Mouse (Mus musculus): Measurements from ENCODE around the gene Meiob. TPM values are rescaled to one million over a fixed set of nuclear protein-coding genes. Genes with fewer than 3 reads are reported as not detected.

The Meiob gene
- 0.09 TPM in 1 of 2 replicates, not detected in the other for polyA plus RNA-seq (2016; fragmentation: Nextera tagmentation; extraction: Ambion mirVana)

- Histone ChIP-seq H3K27me3 (ENCODE audit: poor library complexity, severe bottlenecking) (peaks cover 55% of the 10 kb centered on the region), H3K9me3 (no peaks in the 10 kb centered on the region), H3K27ac (peak within 1 kb of the TSS; percentile 79), H3K4me3 (peak within 1 kb of the TSS; percentile 68), H3K4me1 (peaks cover 10% of the 10 kb centered on the region), H3K36me3 (replicated peaks) (no peaks in the 10 kb centered on the region)
- peak; percentile 82 for DNase-seq (ENCODE audit: extremely low spot score, low spot score)
- WGBS: under 1% methylated on average over 71 of the region's 71 CpGs
These were observed at the start of gene Meiob for GRCm38 (mm10) chr17:24803952-24804951. Gene Meiob, plus strand, starts transcription at chr17:24804289.

- Histone ChIP-seq H3K27ac (no peak overlapping the region), H3K9me3 (no peaks in the 10 kb centered on the region), H3K4me3 (no peak overlapping the region), H3K4me1 (peaks cover 32% of the 10 kb centered on the region), H3K27me3 (ENCODE audit: poor library complexity, severe bottlenecking) (peaks cover 56% of the 10 kb centered on the region), H3K36me3 (replicated peaks) (no peaks in the 10 kb centered on the region)
- DNase-seq (ENCODE audit: extremely low spot score, low spot score): no peak
- 86% methylated on average over 1 of the region's 1 CpGs for WGBS
These were observed 46.7 kb upstream of the Meiob start for GRCm38 (mm10) chr17:24757394-24757793.

- Histone ChIP-seq H3K27me3 (ENCODE audit: poor library complexity, severe bottlenecking) (peaks cover 19% of the 10 kb centered on the region), H3K4me1 (peaks cover 30% of the 10 kb centered on the region), H3K27ac (no peak overlapping the region), H3K4me3 (no peak overlapping the region), H3K9me3 (no peaks in the 10 kb centered on the region), H3K36me3 (replicated peaks) (no peaks in the 10 kb centered on the region)
- DNase-seq (ENCODE audit: extremely low spot score, low spot score): no peak
- 56% methylated on average over 5 of the region's 5 CpGs for WGBS
These were observed 43.0 kb upstream of the Meiob start for GRCm38 (mm10) chr17:24761121-24761520.

GRCm38 (mm10) chr17:24765016-24765905, 38.8 kb upstream of the Meiob start:
- peaks cover 49% of the 10 kb centered on the region for H3K4me1 ChIP-seq
- no peaks in the 10 kb centered on the region for H3K36me3 ChIP-seq (replicated peaks)
- H3K4me3 ChIP-seq: no peak overlapping the region
- H3K9me3 ChIP-seq: no peaks in the 10 kb centered on the region
- H3K27ac ChIP-seq: peak overlapping the region; percentile 51; the same call in 1 of the 2 replicates
- WGBS: 53% methylated on average over 22 of the region's 22 CpGs
- DNase-seq (ENCODE audit: extremely low spot score, low spot score): no peak
- no peaks in the 10 kb centered on the region for H3K27me3 ChIP-seq (ENCODE audit: poor library complexity, severe bottlenecking)

GRCm38 (mm10) chr17:24766266-24766875, 37.7 kb upstream of the Meiob start:
- peak overlapping the region; percentile 22; the same call in 1 of the 2 replicates for H3K27ac ChIP-seq
- no peaks in the 10 kb centered on the region for H3K9me3 ChIP-seq
- H3K36me3 ChIP-seq (replicated peaks): no peaks in the 10 kb centered on the region
- H3K27me3 ChIP-seq (ENCODE audit: poor library complexity, severe bottlenecking): no peaks in the 10 kb centered on the region
- H3K4me3 ChIP-seq: no peak overlapping the region
- H3K4me1 ChIP-seq: peaks cover 44% of the 10 kb centered on the region
- 25% methylated on average over 12 of the region's 12 CpGs for WGBS
- DNase-seq (ENCODE audit: extremely low spot score, low spot score): no peak

GRCm38 (mm10) chr17:24769146-24769545, 34.9 kb upstream of the Meiob start:
- Histone ChIP-seq H3K27ac (no peak overlapping the region), H3K36me3 (replicated peaks) (no peaks in the 10 kb centered on the region), H3K4me1 (peaks cover 34% of the 10 kb centered on the region), H3K4me3 (no peak overlapping the region), H3K27me3 (ENCODE audit: poor library complexity, severe bottlenecking) (no peaks in the 10 kb centered on the region), H3K9me3 (0 out of 2 replicates have a peak, but pooled peaks cover 5% of the 10 kb centered on the region)
- 38% methylated on average over 3 of the region's 3 CpGs for WGBS
- no peak for DNase-seq (ENCODE audit: extremely low spot score, low spot score)

- 80% methylated on average over 5 of the region's 5 CpGs for WGBS
- peaks cover 3% of the 10 kb centered on the region; the same call in 1 of the 2 replicates for H3K4me1 ChIP-seq
- H3K4me3 ChIP-seq: no peak overlapping the region
- no peak overlapping the region for H3K27ac ChIP-seq
- DNase-seq (ENCODE audit: extremely low spot score, low spot score): no peak
- 0 out of 2 replicates have a peak, but pooled peaks cover 5% of the 10 kb centered on the region for H3K9me3 ChIP-seq
- H3K36me3 ChIP-seq (replicated peaks): no peaks in the 10 kb centered on the region
- no peaks in the 10 kb centered on the region for H3K27me3 ChIP-seq (ENCODE audit: poor library complexity, severe bottlenecking)
These were observed 30.8 kb upstream of the Meiob start for GRCm38 (mm10) chr17:24773241-24773640.

- Histone ChIP-seq H3K36me3 (replicated peaks) (no peaks in the 10 kb centered on the region), H3K4me3 (no peak overlapping the region), H3K9me3 (0 out of 2 replicates have a peak, but pooled peaks cover 5% of the 10 kb centered on the region), H3K4me1 (no peaks in the 10 kb centered on the region), H3K27ac (no peak overlapping the region), H3K27me3 (ENCODE audit: poor library complexity, severe bottlenecking) (no peaks in the 10 kb centered on the region)
- DNase-seq (ENCODE audit: extremely low spot score, low spot score): no peak
- WGBS: 87% methylated on average over 8 of the region's 8 CpGs
These were observed 28.9 kb upstream of the Meiob start for GRCm38 (mm10) chr17:24775173-24775572.

GRCm38 (mm10) chr17:24777073-24777472, 27.0 kb upstream of the Meiob start:
- no peak for DNase-seq (ENCODE audit: extremely low spot score, low spot score)
- WGBS: 79% methylated on average over 2 of the region's 2 CpGs
- Histone ChIP-seq H3K27ac (no peak overlapping the region), H3K9me3 (0 out of 2 replicates have a peak, but pooled peaks cover 5% of the 10 kb centered on the region), H3K36me3 (replicated peaks) (no peaks in the 10 kb centered on the region), H3K27me3 (ENCODE audit: poor library complexity, severe bottlenecking) (no peaks in the 10 kb centered on the region), H3K4me3 (no peak overlapping the region), H3K4me1 (no peaks in the 10 kb centered on the region)

- no peak for DNase-seq (ENCODE audit: extremely low spot score, low spot score)
- H3K9me3 ChIP-seq: no peaks in the 10 kb centered on the region
- 89% methylated on average over 2 of the region's 2 CpGs for WGBS
- H3K4me3 ChIP-seq: no peak overlapping the region
- no peak overlapping the region for H3K27ac ChIP-seq
- no peaks in the 10 kb centered on the region for H3K27me3 ChIP-seq (ENCODE audit: poor library complexity, severe bottlenecking)
- H3K36me3 ChIP-seq (replicated peaks): no peaks in the 10 kb centered on the region
- no peaks in the 10 kb centered on the region for H3K4me1 ChIP-seq
These were observed 23.3 kb upstream of the Meiob start for GRCm38 (mm10) chr17:24780821-24781220.

GRCm38 (mm10) chr17:24792190-24792589, 11.9 kb upstream of the Meiob start:
- no peaks in the 10 kb centered on the region for H3K36me3 ChIP-seq (replicated peaks)
- WGBS: 77% methylated on average over 8 of the region's 8 CpGs
- H3K9me3 ChIP-seq: no peaks in the 10 kb centered on the region
- DNase-seq (ENCODE audit: extremely low spot score, low spot score): no peak
- no peak overlapping the region for H3K4me3 ChIP-seq
- no peaks in the 10 kb centered on the region for H3K27me3 ChIP-seq (ENCODE audit: poor library complexity, severe bottlenecking)
- no peak overlapping the region for H3K27ac ChIP-seq
- no peaks in the 10 kb centered on the region for H3K4me1 ChIP-seq

GRCm38 (mm10) chr17:24794791-24795190, 9.3 kb upstream of the Meiob start:
- Histone ChIP-seq H3K9me3 (no peaks in the 10 kb centered on the region), H3K27ac (no peak overlapping the region), H3K36me3 (replicated peaks) (no peaks in the 10 kb centered on the region), H3K4me1 (no peaks in the 10 kb centered on the region), H3K4me3 (no peak overlapping the region), H3K27me3 (ENCODE audit: poor library complexity, severe bottlenecking) (no peaks in the 10 kb centered on the region)
- 85% methylated on average over 12 of the region's 12 CpGs for WGBS
- DNase-seq (ENCODE audit: extremely low spot score, low spot score): no peak

Measured in forebrain, embryonic 10.5 days (tissue).